Mouse (Mus musculus) gonadal fat pad, adult 2 months (tissue): ENCODE results near the gene Myo1e. TPM values are rescaled to one million over a fixed set of nuclear protein-coding genes. Genes with fewer than 3 reads are reported as not detected.

ENCODE experiments used
- DNase-seq: peaks from one replicate; pipeline ENCODE4 v3.0.0-alpha.2; 2012; ENCODE audit warnings: low read depth
- polyA plus RNA-seq: library from polyadenylated mRNA; depleted of rRNA; stranded (reverse); fragments of >200 nt; gene quantifications from 2 replicates; pipeline ENCODE4 v1.2.3, GENCODE M21; 2012; rRNA removed

Gene Myo1e
- polyA plus RNA-seq, 1 experiment = 9.0 TPM

DNA sequence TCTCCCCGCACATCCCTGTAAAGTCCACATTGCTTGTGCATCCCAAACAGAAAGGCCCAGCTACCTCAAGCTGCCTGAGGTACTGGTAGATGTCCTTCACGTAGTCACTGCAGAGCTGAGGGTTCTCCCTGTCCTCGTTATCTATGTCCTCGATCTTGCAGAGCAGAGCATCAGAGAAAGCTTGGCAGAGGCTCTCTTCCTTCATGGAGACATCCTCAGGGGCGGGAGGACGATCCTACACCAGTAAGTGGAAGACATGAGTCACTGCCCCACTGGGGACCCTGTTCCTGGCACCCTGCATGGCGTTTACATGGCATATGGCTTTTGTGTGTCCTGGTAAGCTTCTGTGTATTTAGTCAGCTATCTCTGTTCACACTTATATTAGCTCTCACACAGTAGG, 205.9 kb downstream of the Myo1e start:
- no peak for DNase-seq

DNA sequence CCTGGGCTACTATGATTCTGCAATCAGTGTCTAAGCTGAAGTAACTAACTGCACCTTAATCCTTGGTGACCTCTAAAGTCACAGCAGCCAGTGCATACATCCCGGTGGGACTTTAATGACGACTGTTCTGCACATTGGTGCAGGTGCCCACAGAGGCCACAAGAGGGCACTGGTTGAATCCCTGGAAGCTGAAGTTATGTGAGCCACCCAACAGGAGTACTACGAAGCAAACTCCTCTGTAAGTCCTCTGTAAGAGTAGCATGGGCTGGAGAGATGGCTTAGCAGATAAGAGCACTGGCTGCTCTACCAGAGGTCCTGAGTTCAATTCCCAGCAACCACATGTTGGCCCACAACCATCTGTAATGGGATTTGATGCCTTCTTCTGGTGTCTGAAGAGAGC, 209.3 kb downstream of the Myo1e start:
- DNase-seq = no peak

DNA sequence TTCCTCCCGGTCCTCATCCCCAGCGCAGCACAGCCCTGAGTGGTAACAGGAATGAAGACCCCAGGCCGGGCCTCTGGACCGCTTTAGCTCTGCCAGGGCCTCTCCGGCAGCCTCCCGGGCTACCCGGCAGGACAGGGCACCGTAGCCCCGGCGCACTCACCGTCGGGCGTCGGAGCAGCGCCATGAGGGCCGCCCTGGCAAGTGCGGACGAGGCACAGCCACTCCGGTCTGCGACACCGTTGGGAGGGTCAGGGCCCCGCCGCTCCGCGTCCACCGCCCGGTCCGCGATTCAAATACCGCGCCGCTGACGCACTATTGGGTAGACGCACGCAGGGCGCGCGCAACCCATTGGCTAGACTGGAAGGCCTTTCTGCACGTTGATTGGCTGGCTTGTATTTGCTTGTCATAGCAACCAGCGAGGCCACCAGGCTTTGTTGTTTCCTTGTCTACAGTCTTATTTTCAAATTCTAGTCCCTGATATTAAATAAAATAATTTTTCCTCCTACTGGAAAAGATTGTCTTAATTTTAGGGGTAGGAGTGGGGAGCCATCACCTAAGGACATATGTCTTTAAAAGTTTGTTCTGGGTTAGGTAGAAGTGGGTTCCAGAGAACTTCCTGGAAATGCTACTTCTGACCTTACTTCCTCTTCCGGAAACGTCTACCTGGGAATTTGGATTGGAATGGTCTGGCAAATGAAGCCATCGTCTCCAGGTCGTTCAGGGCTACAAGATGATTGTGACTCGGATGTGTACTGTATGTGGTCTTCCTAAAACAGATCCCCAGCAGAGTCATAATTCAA, 214.3 kb downstream of the Myo1e start, which contains the start of gene Ccnb2:
TSS of gene Ccnb2 (minus strand) at position 291 of the 800 bp plus-strand sequence.
- DNase-seq = peak; percentile 45

DNA sequence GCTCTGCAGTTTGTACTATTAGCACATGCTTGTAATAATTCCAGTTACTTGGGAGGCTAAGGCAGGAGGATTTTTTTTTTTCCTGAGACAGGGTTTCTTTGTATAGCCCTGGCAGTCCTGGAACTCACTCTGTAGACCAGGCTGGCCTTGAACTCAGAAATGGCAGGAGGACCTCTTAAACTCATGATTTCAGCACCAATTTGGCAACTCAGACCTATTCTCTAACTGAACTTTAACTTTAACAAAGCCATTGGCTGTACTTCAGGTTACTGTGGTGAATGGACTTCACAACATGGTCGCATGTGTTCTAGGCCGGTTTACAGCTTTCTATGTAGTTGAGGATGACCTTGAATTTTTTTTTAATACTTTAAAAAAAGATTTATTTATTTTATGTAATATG, 215.5 kb downstream of the Myo1e start:
- no peak for DNase-seq

DNA sequence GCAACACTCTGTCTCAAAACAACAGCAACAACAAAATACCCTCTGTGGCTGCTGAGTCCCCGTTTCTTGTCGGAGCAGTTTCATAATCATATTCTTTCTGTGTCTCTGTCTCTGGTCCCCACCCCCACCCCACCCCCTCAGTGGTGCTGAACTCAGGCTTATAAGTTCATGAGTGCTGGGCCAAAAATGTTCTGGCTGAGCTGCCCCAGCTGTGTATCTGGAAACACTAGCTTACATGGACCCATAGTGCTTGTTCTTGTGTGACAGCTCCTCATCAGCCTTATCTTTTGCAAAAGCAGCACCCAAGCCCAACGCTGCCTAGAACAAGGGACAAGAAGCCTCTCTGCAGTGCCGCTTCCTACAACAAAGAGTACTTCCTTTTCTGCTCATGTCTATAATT, 232.8 kb downstream of the Myo1e start:
- no peak for DNase-seq

DNA sequence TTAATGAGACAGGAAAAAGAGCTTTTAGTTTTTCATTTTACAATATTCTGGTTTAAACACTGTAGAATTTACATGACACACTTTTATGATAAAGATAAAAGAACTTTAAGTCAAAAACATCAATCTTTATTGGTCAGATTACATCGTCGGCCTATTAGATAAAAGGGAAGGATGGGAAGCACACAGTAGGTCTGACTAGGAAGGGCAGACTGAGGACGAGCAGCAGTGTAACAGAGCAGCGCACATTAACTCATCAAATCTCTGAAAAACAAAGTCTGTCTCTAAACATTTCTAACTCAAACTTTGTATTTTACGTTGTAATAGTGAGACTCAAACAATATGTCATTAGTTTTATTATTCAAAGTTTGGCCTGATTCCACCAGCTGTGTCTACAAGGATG, 241.9 kb downstream of the Myo1e start:
- no peak for DNase-seq

Other genes starting within 250 kb of the Myo1e start
- 31.2 and 32.5 TPM in 2 replicates for gene Bnip2, start 217.9 kb upstream of the Myo1e start, polyA plus RNA-seq
- 39.7 and 50.6 TPM in 2 replicates for gene Gtf2a2, start 194.8 kb upstream of the Myo1e start, polyA plus RNA-seq
- not detected in 2 replicates for gene Gcnt3, start 169.3 kb upstream of the Myo1e start, polyA plus RNA-seq
- 1.00 and 1.5 TPM in 2 replicates for gene Fam81a, start 64.8 kb upstream of the Myo1e start, polyA plus RNA-seq
- gene Ccnb2, start 214.2 kb downstream of the Myo1e start, polyA plus RNA-seq = 3.1 and 3.4 TPM in 2 replicates